Mouse (Mus musculus) ovary, postnatal 14 days (tissue): ENCODE measurements at regions not wholly inside any gene's neighbourhood (a gene's known extent, or its start where the extent isn't known, plus 50 kb on each side); places are given as distances from the start of the nearest gene placed in this dataset.

Source experiments
- DNase-seq: peaks from one replicate; pipeline ENCODE4 v3.0.0; 2022; ENCODE audit warnings: low spot score

DNA sequence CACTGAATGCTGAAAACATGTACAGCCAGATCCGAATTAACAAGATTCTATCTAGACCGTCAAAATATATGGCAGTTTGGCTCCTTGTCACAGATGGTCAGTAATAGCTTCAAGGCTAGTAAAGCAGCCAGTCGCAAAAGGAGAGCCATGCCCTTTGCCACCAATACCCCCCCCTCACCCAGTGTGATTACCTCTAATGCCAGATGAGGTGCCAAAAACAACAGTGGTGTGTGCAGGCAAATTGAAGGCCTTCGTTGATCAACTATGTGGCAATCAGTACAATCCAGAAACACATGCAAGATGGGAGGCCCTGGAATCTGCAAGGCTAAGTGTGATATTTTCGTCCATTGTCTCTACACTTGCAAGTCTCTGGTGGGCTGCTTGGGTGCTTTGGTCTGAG, 75.8 kb upstream of the Kcnd3 start:
- DNase-seq = no peak

DNA sequence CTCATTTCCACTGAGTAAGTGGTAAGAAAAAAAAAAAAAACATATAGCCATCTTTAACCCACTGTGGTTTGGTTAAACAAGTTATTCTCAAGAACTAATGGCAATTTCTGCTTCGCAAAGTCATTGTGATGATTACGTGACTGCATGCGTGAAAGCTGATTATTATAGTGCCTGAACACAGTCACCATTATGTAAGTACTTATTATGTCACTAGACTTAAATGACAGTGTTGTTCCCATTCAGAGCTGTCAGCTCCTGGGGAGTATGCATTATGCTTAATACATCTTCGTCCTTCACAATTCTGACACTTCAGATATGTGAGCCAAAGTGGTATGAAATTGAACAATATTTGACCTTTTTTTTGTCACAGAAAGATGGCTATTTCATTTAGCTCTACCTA, 71.3 kb upstream of the Kcnd3 start:
- no peak for DNase-seq

DNA sequence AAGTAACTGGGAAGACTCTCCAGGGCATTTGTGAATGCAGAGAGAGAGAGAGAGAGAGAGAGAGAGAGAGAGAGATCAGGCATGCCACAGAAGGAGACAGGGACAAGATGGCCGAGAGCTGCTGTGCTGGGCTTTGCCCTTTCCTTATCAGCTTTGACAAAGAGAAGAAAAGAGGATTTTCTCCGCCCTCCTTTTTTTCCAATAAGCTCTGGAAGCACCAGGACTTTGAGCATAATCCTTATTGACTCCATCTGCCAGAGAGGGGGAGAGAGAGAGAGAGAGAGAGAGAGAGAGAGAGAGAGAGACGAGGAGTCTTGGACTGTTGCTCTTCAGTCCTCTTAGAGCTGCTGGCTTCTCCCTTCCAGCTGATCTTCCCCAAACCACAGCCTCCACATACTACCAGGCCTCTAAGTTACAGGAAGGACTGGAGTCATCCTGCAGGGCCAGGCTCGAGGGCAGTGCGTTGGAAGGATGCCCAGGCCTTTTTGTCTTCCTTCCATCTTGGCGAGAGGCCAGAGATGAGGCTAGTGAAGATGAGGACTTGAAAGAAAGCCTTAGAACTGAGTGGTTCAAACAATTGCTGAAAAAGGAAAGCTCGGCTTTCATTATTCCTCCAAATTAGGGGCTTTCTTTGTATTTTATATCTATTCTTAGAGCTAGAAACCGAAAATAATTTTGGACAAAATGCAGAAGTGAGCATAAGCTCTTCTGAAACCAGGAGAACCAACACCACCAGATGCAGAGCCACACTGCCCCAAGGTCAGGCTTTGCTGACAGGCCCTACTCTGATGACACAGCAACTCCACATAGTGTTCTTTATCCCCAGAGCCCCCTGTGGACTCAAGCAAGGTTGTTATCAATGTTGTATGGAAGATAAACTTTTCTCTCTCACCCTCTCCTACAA, 59.3 kb upstream of the Kcnd3 start:
- DNase-seq = peak; percentile 65
